Mouse (Mus musculus) thymus, postnatal 4 days (tissue): ENCODE measurements at regions not wholly inside any gene's neighbourhood (a gene's known extent, or its start where the extent isn't known, plus 50 kb on each side); places are given as distances from the start of the nearest gene placed in this dataset.

Experiments used
- DNase-seq: peaks from one replicate; pipeline ENCODE4 v3.0.0; 2021

GRCm38 (mm10) chr1:35981226-35981625 is 87.0 kb upstream of the Hs6st1 start:
- DNase-seq = no peak

- DNase-seq = peak; percentile 18
These were observed 84.8 kb upstream of the Hs6st1 start for GRCm38 (mm10) chr1:35983361-35983760.

- no peak for DNase-seq
These were observed 82.9 kb upstream of the Hs6st1 start for GRCm38 (mm10) chr1:35985318-35985717.

GRCm38 (mm10) chr1:35986666-35987065 is 81.5 kb upstream of the Hs6st1 start:
- no peak for DNase-seq

DNA sequence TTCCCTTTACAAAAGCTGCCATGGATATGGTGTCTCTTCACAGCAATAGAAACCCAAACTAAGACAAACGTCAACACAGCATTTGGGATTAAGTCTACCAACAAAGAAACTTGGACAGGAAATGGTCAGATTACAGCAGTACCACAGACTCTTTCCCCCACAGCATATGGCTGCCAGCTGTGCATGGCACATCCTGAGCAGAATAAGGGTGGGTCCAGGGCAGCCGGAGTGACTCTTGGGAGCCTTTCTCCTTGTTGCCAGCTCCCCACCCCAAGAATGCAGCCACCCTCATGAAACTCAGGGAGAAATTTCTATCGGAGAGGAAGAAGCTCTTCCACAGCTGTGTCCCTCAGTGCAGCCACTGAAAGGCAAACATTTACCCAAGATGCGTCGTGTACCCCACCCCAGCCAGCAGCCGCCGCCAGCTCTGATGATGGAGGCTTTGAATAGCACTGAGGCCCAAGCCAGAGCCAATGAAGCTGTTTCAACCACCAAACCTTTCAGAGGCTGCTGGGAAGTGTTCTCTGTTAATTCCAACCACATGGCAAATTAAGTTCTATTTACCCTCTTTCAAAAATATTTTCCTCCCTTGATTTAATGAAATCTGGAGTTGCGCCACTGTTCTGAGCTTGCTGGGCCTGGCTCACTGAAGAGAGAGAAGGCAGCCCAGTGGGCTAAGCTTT is 75.8 kb upstream of the Hs6st1 start:
- no peak for DNase-seq

- no peak for DNase-seq
These were observed 75.3 kb upstream of the Hs6st1 start for GRCm38 (mm10) chr1:35992937-35993336.

GRCm38 (mm10) chr1:35995691-35996090 is 72.5 kb upstream of the Hs6st1 start:
- DNase-seq = peak; percentile 21

- no peak for DNase-seq
These were observed 66.9 kb upstream of the Hs6st1 start for GRCm38 (mm10) chr1:36001319-36001718.

- no peak for DNase-seq
These were observed 66.4 kb upstream of the Hs6st1 start for GRCm38 (mm10) chr1:36001821-36002220.

- no peak for DNase-seq
These were observed 64.6 kb upstream of the Hs6st1 start for GRCm38 (mm10) chr1:36003592-36003991.

GRCm38 (mm10) chr1:36008598-36008997 is 59.6 kb upstream of the Hs6st1 start:
- DNase-seq = no peak

- DNase-seq = no peak
These were observed 59.1 kb upstream of the Hs6st1 start for GRCm38 (mm10) chr1:36009010-36009619.

GRCm38 (mm10) chr1:36010151-36010550 is 58.0 kb upstream of the Hs6st1 start:
- no peak for DNase-seq

DNA sequence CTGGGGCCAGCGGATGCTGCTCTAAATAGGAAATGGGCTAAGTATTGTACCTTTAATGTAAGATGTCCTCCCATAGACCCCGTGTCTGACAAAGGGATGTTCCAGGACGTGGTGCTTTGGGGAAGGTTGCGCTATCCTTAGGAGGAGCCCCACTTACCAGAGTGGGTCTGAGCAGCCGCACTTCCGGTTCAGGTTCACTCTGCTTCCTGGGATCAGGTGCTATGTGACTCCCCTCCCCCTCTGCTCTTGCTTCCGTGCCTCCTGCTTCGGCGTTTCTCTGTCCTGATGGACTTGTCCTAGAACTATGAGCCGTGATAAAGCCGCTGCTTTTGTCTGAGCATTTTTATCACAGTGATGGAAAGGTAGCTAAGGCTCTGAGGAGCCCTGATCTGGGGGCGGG is 57.4 kb upstream of the Hs6st1 start:
- no peak for DNase-seq

- DNase-seq = no peak
These were observed 56.0 kb upstream of the Hs6st1 start for GRCm38 (mm10) chr1:36012081-36012765.

GRCm38 (mm10) chr1:36013823-36014341 is 54.3 kb upstream of the Hs6st1 start:
- DNase-seq = no peak

DNA sequence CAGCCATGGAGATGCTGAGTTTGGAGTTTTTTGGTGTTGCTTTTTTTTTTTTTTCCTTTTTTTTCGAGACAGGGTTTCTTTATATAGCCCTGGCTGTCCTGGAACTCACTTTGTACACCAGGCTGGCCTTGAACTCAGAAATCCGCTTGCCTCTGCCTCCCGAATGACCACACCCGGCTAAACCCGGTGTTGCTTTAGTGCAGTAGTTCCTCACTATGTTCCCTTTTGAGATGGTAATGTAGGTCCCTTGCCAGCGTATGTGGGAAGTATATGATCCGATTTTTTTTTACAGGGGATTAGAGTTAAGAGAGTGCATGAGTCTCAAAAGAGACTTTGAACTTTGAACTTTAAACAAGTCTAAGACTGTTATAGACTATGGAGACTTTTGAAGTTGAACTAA is 53.8 kb upstream of the Hs6st1 start:
- DNase-seq = no peak

GRCm38 (mm10) chr1:36015210-36015609 is 53.0 kb upstream of the Hs6st1 start:
- DNase-seq = no peak

- DNase-seq = no peak
These were observed 51.6 kb upstream of the Hs6st1 start for GRCm38 (mm10) chr1:36016566-36016965.

GRCm38 (mm10) chr1:36017061-36017461 is 51.1 kb upstream of the Hs6st1 start:
- DNase-seq = no peak

GRCm38 (mm10) chr1:36017656-36018055 is 50.5 kb upstream of the Hs6st1 start:
- DNase-seq = no peak
